Mouse (Mus musculus) urinary bladder, adult 18-20 months (tissue): ENCODE measurements around the gene AC131692.1.
"Not testable (repeated sequence)": the region's sequence is repeated elsewhere in the genome, so short reads cannot be mapped to it uniquely, and the experiment has no call there.

Source experiments
- DNase-seq, 2 experiments: peaks; one replicate each; pipeline ENCODE4 v3.0.0; 2022; ENCODE audit warnings: low spot score in 2 of 2, mixed read lengths in 2 of 2

AC131692.1 gene

DNA sequence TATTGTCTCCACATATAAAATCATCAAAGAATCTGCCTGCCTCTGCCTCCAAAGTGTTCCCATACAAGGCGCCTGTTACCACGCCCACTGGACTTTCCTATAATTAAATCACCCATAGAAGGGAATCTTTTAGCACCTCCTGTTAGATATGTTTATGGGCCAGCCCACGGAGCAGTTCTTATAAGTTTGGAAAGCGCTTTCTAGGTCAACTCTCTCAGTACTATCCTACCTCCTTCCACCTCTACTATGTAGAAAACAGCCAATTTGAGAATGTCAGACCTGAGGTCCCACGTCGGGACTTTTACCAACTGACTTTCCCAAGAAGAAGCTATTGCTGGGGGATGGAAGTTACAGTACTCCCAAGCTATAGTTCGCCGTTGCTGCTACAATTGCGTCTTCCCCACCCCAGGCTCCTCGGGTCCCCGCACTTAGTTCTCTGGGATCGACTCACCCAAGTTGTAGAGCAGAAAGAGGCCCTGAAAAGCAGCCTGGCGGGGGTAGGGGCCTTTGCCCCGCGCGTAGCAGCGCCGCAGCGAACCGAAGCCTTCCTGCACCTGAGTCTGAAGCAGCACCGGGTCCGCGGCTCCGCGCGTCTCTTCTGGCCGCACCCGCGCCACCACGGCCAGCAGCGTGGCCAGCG lies 23.2 kb downstream of the AC131692.1 start:
- DNase-seq, result peak in 1 of 2 experiments; percentile 57

- DNase-seq, result peak; percentile 84 to 88
Measured at GRCm38 (mm10) chr19:6117986-6118676, 23.9 kb downstream of the AC131692.1 start, which contains the start of gene Sac3d1. Gene Sac3d1 (minus strand): TSS chr19:6118650.

- no peak for DNase-seq
Measured at GRCm38 (mm10) chr19:6118677-6119185, 24.5 kb downstream of the AC131692.1 start.

- no peak for DNase-seq
Measured at GRCm38 (mm10) chr19:6121761-6122160, 27.5 kb downstream of the AC131692.1 start.

DNA sequence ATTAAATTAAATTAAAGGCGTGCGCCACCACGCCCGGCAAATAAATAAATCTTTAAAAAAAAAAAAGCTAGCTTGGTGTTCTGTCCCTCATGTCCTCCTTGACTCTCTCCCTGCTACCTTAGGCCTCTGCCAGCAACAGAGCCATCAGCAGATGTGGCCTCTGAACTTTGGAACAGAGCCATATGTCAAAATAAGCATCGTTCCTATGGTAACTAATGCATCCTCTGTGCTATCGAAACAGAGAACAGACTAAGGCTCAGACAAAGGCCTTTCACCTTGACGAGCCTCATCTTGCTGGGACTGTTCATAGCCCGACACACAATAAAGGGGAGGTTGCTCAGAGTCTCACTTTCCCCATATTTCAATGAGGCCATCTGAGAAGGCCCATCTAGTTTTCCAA lies 29.1 kb downstream of the AC131692.1 start:
- DNase-seq, result no peak

GRCm38 (mm10) chr19:6124898-6125297 lies 30.7 kb downstream of the AC131692.1 start:
- no peak for DNase-seq

- no peak for DNase-seq
Measured at GRCm38 (mm10) chr19:6126289-6126688, 32.1 kb downstream of the AC131692.1 start.

GRCm38 (mm10) chr19:6126789-6127580 lies 32.8 kb downstream of the AC131692.1 start:
- no peak for DNase-seq

- DNase-seq, result peak; percentile 92 to 93
Measured at GRCm38 (mm10) chr19:6127760-6128341, 33.6 kb downstream of the AC131692.1 start, which contains the start of gene Snx15. Gene Snx15 (minus strand): TSS chr19:6128304.

- not testable (repeated sequence) for DNase-seq
Measured at GRCm38 (mm10) chr19:6130414-6131128, 36.4 kb downstream of the AC131692.1 start.

- no peak for DNase-seq
Measured at GRCm38 (mm10) chr19:6132171-6132827, 38.1 kb downstream of the AC131692.1 start.

DNA sequence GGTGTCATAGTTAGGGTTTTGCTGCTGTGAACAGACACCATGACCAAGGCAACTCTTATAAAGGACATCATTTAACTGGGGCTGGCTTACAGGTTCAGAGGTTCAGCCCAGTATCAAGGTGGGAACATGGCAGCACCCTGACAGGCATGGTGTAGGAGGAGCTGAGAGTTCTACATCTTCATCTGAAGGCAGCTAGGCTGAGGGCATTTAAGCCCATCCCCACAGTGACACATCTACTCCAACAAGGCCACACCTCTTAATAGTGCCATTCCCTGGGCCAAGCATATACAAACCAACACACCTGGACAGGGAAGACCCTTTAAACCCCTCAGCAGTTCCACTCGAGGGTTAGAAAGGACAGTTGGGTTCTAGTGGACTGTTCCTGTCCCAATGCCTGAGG lies 39.0 kb downstream of the AC131692.1 start:
- DNase-seq, result not testable (repeated sequence)

DNA sequence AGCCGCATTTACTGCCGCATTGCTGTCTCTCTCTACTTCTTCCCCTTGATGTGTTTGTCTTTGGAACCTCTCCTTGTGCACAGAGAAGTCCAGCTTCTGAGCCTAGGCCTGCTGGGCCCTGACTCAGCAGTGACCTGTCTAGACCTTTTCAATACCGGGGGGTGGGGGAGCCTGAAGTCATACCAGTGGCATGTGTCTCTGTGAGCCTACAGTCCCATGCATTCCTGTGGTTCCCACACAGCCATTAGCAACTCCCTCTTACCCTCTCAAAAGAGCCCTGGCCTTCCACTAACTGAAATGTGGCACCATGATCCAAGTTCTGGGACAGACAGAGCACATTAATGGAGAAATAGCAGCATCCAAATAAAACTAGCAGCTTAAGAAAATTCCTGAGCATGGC lies 42.2 kb downstream of the AC131692.1 start:
- no peak for DNase-seq

GRCm38 (mm10) chr19:6139701-6140100 lies 45.5 kb downstream of the AC131692.1 start:
- no peak for DNase-seq

GRCm38 (mm10) chr19:6140374-6140677 lies 46.1 kb downstream of the AC131692.1 start:
- peak in 1 of 2 experiments; percentile 18 for DNase-seq

DNA sequence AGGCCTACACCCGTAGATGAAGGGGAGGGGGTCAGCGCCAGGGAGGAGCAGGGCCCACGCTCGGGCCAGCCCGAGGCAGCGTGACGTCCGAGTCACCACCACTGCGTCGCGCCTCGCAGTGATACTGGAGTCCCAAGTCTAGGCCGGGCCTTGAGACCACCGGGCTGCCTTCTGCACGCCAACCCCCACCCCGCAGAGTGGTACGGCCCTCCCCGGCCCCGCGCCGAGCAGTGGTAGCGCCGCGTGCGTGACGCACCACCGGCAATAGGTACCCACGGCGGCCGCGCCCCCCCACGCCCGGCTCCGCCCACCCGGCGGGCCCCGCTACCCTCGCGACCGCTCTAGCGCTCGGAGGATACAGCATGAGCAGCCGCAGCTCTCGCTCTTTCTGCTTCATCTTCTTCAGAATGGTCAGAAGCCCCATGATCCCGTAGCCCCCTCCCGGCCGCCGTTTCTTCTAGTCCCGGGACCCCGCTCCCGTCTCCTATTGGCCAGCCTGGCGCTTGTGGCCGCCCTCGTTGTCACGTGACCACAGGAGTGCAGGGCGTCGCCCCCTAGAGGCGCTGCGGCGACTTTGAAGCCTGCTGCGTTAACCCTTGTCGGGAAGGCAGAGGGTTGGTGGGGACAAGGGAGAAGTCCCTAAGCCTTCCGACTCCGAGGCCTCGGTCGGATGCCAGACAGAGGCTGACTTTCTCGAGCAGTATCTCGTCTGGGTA lies 46.6 kb downstream of the AC131692.1 start, which contains the start of gene Batf2:
Gene Batf2 (plus strand): TSS at position 306 of the 716 bp plus-strand sequence.
- peak; percentile 80 to 89 for DNase-seq

DNA sequence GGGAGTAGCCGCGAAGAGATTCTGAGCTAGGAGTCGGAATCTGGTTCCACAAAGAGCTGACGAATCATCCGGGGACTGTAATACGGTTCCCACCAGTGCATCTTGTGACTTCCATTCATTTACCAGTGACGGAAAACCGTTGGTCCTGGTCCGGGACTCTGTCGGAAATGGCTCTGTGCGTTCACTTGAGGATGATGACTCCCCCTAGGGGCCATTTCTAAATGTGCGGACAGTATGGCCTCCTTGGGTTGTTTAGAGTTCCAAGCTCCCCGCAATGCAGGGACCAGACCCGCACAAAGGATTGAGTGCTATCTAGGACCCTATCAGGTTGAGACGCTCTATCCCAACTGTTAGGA lies 47.2 kb downstream of the AC131692.1 start, which contains the start of gene Arl2:
Gene Arl2 (minus strand): TSS at position 155 of the 356 bp plus-strand sequence.
- DNase-seq, result peak in 1 of 2 experiments; percentile 57

DNA sequence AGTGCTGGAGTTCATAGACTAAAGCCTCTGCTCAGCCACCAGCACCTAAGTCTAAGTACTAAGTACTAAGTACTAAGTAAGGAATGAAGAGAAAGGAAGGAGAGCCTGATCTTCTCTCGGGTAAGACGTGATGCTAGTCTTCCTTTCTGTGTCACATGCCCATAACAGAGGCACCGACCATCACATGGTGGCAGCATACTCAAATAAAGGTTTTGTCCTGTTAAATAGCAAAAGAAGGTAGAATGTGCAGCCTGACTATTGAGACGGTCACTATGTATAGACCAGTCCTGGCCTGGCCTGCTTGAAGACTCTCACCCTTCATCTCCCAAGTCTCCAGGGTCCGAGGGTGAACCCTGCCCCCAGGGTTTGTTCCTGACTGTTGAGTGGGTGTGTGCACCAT lies 50.6 kb downstream of the AC131692.1 start:
- DNase-seq, result no peak
